Mouse (Mus musculus) thymus, adult 18-20 months (tissue): Measurements from ENCODE around the gene E2f2.
A peak's percentile ranks its signal among the peaks of the same experiment; 100 is the strongest.

Source experiments
- DNase-seq, 2 experiments: peaks; one replicate each; pipeline ENCODE4 v3.0.0; 2022; ENCODE audit warnings: mixed read lengths in 2 of 2

E2f2 gene

DNA sequence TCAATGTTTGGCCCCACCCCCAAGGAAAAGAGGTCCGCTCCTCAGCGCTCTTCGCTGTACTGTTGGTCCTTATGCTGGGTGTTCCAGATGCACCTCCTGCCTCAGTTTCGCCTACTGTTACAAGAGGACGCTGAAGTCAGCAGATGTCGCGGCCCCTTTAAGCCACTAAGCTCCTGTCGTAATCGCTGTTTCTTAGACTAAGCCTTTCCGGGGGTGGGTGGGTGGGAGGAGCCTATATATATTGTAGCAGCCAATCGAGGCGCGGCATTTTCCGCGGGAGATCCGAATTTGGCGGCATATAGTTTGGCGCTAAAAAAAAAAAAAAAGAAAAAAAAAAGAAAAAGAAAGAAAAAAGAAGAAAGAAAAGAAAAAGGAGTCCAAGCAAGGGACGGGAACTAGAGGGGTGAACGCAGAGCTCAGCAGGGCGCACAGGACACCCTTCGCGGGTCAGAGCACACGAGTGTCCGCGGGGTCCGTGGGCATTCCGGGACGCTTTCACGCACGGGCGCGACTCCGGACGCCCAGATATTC is at the start of gene E2f2:
TSS of gene E2f2 (plus strand) at position 384 of the 531 bp plus-strand sequence.
- DNase-seq: peak; percentile 51 to 70

DNA sequence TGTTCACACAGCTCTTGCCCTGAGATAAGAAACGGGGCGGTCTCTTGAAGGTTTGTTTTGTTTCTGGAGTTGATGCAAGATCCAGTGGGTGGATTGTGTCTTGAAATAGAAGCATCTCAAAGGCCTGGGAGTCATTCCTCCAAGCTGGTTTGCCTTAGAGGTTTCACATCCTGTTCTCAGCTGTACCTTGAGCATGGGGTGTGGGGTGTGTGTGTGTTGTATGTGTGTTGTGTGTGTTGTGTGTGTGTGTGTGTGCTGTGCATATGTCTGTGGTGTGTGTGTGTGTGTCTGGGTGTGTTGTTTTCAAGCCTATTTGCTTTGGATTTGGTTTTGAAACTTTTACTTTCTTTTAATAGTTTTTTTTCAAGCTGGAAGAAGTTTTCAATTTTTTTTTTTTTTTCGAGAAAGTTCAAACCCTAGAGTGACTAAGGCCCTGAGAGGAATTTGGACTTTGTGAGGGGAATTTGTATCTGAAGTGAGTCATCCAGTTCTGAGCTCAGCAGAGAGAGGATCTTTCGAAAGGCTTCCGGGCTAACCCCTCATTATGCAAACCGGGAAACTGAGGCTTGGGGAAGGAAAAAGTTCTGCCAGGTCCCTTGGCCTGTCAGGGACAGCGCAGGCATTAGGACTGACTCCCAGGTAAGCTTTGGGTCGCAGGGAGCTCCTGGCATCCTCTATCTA is 48.9 kb upstream of the E2f2 start:
- no peak for DNase-seq

DNA sequence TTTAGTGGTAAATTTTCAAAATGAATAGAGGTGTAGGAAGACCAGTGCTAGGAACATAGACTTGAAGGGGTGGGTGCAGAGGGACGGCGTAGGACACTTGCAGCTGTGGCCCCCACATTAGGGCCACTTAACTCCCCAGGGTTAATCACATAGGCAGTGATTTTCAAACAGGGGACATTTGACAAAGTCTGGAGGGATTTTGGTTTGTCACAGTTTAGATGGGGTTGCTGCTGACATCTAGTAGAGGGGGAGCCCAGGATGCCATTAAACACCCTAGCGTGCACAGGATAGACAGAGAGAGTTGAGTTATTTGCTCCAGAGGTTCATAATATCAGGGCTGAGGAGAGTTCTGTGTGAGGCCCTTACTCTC is 48.4 kb upstream of the E2f2 start:
- no peak for DNase-seq

GRCm38 (mm10) chr4:136124581-136124980 is 47.6 kb upstream of the E2f2 start:
- no peak for DNase-seq

DNA sequence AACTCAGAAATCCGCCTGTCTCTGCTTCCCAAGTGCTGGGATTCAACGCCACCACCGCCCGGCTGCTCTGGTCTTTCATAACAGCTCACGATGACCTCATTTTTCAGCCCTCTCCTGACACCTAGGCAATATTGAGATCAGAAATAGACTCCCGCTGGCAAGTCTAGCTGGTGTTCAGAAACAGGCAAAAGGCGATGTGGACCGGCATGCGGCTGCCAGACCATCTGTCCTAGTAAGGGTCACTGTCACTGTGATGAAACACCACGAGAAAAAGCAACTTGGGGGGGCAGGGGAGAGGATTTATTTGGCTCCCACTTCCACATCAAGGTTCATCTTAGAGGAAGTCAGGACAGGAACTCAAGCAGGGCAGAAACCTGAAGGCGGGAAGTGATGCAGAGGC is 46.7 kb upstream of the E2f2 start:
- no peak for DNase-seq

DNA sequence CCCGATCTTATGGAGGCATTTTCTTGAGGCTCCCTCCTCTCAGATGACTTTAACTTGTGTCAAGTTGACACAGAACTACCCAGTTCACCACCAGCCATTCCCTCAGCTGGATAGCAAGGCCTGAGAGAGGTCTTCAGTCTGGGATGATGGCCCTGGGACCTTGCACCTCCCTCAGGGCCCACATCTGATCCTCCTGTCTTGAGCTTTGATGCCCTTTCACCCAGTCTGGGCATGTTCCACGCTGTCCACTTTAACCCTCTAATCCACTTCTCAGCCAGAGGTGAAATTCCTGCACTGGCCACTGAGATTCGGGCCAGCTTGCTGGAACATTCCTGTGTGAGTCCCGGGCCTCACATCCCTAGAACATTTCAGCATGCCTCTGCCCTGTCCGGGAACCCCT is 46.2 kb upstream of the E2f2 start:
- DNase-seq: no peak

- no peak for DNase-seq
Observed at GRCm38 (mm10) chr4:136127670-136128069, 44.5 kb upstream of the E2f2 start.

DNA sequence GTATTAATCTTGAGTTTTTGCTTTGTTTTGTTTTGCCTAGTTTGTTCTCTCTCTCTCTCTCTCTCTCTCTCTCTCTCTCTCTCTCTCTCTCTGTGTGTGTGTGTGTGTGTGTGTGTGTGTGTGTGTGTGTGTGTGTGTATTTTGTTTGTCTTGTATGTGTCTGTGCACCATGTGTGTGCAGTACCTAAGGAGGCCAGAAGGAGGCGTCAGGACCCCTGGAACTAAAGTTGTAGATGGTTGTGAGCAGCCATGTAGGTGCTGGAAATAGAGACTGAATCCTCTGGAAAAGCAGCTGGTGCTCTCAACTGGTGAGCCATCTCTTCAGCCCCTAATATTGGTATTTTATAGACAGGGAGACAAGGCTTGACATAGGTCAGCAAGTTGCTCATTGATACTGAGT is 42.4 kb upstream of the E2f2 start:
- no peak for DNase-seq

GRCm38 (mm10) chr4:136133801-136134200 is 38.4 kb upstream of the E2f2 start:
- no peak for DNase-seq

DNA sequence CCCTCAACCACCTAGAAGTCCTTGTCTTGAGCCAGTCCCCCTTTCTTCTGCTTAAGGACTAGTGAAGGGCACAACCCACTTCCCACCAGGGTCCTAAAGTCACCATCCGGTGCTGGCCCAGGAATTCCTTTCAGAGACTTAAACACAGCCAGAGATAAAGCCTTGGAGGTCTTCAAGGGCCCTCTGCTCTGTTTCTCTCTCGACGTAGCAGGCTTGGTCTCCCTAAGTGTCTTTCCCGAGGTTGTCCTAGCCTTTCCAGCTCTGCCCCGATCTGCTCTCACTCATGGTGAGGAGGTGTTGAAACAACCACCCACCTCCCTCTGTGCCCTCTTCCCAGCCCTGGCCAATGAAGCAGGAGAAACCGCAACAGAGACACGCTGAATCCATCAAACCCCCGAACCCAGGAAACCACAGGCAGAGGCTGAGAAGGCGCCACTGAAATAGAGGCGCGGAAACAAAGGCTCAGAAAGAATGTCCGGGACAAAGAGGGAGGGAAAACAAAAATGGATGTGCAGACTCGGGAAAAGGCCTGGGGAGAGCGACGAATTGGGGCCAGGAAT is 37.7 kb upstream of the E2f2 start:
- no peak for DNase-seq

DNA sequence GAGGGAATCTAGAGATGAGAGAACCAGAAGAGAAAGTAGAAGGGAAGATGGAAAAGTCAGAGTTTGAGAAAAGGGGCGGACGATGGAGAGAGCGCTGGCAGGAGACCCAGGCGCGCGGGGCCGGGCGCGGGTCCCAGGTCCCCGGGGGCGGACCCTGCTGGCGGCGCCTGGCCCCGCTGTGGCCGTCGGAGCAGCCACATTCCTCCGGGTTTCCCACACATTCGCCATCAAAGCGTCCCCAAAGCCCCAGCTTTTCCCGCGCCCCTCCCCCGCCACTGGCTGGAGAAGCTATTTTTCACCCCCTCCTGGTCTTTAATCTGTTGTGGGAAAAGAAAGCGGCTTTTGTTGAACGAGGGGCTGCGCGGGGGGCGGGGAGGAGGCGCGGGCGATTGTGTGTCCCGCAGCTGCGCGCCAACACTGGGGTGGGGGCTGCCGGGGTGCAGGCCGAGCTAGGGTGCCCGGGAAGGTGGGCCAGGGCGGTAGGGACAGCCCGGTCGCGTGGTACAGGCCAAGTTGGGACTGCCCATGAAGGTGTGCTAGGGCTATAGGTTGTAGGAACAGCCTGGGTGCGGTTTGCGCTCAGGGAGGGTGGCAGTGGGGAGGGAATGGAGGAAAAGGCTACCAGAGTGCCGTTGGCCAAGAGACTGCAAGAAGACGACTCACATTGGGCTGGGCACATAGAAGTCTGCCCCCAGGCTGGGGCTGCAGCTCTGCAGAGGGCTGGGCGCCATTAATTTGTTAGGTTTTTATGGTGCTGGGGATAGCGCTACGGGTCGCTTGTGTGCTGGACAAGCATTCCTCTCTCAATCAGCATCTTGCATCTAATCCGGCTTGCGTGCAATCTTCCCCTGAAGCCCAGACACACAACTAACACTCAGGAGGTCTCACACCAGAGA is 37.0 kb upstream of the E2f2 start:
- DNase-seq: no peak

DNA sequence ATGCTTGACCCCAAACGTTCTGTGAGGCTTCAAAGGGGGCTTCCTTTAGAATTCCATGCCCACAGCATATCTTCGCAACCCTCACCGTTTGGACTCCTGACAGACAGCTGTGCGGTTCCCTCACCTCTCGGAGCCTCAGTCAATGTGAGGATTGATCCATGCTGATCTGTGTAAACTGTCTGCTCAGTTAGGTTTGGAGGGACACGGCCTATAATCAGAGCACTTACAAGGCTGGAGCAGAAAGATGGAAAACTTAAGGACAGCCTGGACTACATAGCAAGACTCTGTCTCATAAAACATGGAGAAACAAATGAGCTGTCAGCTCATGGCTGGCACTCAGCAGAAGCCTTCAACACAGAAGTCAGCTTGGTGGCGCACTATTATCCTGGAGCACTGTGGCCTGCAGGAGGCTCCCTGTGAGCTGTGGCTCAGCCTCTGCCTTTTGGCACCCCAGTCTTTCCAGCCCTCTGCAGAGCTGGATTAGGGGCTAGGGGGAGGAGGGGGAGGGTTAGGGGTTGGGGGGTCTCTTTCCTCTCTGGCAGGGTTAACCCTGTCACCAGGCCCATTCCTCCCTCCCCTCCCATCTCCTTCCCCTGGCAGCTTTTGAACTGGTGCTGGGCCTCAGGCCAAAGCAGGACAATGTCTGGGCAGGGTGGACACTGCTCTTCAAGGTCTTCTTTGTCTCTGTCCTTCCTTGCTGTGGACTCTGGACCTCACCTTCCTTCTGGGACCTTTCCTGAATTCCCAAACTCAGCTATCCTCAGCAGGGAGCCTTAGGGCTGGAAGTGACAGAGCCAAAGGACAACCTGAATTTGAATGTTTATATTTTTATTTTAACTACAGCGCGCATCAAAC is 36.1 kb upstream of the E2f2 start:
- no peak for DNase-seq

DNA sequence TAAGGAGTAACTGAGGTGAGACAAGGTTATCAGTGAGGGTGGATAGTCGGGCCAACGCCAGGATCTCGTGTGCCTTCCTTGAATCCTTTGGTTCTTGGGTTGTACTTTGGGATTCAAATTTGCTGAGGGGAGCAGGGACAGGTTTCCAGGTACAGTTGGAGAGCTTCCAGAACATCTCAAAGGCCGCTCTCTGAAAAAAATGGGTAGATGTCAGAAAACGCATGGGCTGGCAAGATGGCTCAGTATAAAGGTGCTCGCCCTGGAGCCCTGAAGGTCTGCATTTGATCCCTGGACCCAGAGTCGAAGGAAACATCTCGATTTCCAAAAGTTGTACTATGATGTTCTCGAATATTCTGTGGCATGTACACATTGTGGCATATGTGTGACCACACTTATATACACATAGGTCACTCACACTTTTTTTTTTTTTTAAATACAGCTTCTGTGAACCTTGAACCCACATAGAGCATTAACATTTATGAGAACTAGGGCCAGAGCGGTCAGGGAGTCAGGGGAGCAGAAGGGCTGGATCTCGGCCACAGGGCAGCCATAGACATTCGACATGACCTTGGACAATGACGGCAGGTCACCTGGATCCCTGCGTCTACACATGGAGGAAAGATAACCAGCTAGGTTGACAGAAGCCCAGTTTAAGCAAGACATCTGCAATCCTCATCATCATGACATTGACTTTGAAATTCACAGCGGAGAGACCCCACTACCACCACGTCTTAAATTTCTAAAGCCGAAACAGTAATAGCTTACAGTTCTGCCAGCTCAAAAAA is 32.7 kb upstream of the E2f2 start:
- no peak for DNase-seq

GRCm38 (mm10) chr4:136140327-136141250 is 31.6 kb upstream of the E2f2 start:
- peak; percentile 49 to 57 for DNase-seq

GRCm38 (mm10) chr4:136142267-136143192 is 29.7 kb upstream of the E2f2 start:
- no peak for DNase-seq

- DNase-seq: peak; percentile 91 to 94
Observed at GRCm38 (mm10) chr4:136143193-136143976, 28.8 kb upstream of the E2f2 start, which contains the start of gene Id3. TSS of gene Id3 (plus strand) at chr4:136143497.

DNA sequence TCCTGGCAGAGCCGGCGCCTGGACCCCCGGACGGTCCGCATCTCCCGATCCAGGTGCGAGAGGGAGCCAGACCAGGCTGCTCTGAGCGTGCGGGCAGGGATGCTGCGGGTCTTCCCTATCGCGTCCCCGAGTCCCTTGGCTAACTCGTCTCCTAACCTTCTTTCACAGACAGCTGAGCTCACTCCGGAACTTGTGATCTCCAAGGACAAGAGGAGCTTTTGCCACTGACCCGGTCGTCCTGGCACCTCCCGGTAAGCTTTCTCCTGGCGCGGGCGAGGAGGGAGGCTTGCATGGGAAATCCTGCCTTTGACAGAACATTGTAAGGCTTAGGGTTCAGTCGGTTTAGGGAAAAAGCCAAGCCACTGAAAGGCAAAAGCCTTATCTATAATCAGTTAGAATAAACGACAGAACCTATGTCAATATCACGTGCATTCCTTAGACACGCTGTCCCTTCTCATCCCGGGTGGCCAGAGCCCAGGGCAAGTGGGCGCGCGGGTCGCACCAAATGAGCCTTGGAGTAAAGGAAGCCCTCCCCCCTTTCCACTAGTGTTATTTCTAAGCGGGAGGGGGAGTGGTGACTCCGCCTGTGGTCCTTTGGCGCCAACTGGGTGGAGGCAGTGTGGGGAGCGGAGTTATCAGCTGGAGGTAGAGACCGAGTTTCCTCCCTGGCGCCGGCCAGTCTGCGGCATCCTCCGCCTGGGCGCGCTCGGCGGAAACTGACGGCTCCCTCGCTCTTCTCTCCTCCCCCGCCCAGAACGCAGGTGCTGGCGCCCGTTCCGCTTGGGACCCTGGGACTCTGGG is 27.9 kb upstream of the E2f2 start:
- peak; percentile 73 to 78 for DNase-seq

GRCm38 (mm10) chr4:136144927-136145292 is 27.3 kb upstream of the E2f2 start:
- DNase-seq: no peak
